Mouse (Mus musculus) lung, postnatal 0 days (tissue): ENCODE results near the gene Agap3.

Source experiments
- CTCF ChIP-seq: IDR thresholded peaks from 2 replicates; pipeline ENCODE4 v1.5.1; 2016; ENCODE audit warnings: antibody characterized with exemption, mild to moderate bottlenecking
- EP300 ChIP-seq: IDR thresholded peaks from 2 replicates; pipeline ENCODE4 v1.6.1; 2016; ENCODE audit warnings: antibody characterized with exemption, mild to moderate bottlenecking, control low read depth

- TF ChIP-seq CTCF (no peak), EP300 (no peak)
Measured at GRCm38 (mm10) chr5:24539571-24540296, 87.8 kb downstream of the Agap3 start.
